Mouse (Mus musculus) monocyte, adult 5-6 weeks (primary cell): Measurements from ENCODE around the gene Prep. TPM values are rescaled to one million over a fixed set of nuclear protein-coding genes. Genes with fewer than 3 reads are reported as not detected.

ENCODE experiments used
- total RNA-seq: library from RNA; stranded (forward); fragments of 200-1000, 200-491, 200-594 nt; gene quantifications from 3 replicates; pipeline ENCODE4 v1.2.3, GENCODE M21; 2017

The Prep gene
- total RNA-seq, 1 experiment from 2014 or later = 8.3 TPM

Other genes with a start within 250 kb of the Prep start
- gene Popdc3, start 110.9 kb downstream of the Prep start, total RNA-seq = not detected in 3 replicates